Mouse (Mus musculus): ENCODE data around the gene Csrnp1.

GRCm38 (mm10) chr9:120002893-120003292 is 18.4 kb upstream of the Csrnp1 start:
- TF ChIP-seq TCF12 (IDR thresholded peaks at IDR 0.05; ENCODE audit: insufficient read depth, poor library complexity, severe bottlenecking) (no peak), USF1 (IDR thresholded peaks at IDR 0.05; ENCODE audit: low read depth) (no peak), MAX (IDR thresholded peaks at IDR 0.05; ENCODE audit: low read depth) (no peak), POLR2A (IDR thresholded peaks at IDR 0.05; ENCODE audit: insufficient read length, low read depth) (no peak)
